Mouse (Mus musculus): ENCODE results near the gene Wdr72. TPM values are rescaled to one million over a fixed set of nuclear protein-coding genes. Genes with fewer than 3 reads are reported as not detected.

The Wdr72 gene
- polyA plus RNA-seq (2012; rRNA removed) = 0.06 and 0.16 TPM in 2 replicates

- no peak for DNase-seq
- 16% methylated on average over 16 of the region's 17 CpGs for WGBS
- Histone ChIP-seq H3K27me3 (ENCODE audit: control insufficient read depth, insufficient read depth, low read length) (no peaks in the 10 kb centered on the region), H3K27ac (ENCODE audit: control insufficient read depth, insufficient read depth, low read length) (no peak within 1 kb of the TSS), H3K4me3 (ENCODE audit: control insufficient read depth, insufficient read depth, low read length) (no peak within 1 kb of the TSS), H3K36me3 (ENCODE audit: control insufficient read depth, insufficient read depth, low read length) (no peaks in the 10 kb centered on the region), H3K4me1 (replicated peaks; ENCODE audit: control insufficient read depth, insufficient read depth, low read length) (no peaks in the 10 kb centered on the region)
- TF ChIP-seq POLR2A (IDR thresholded peaks at IDR 0.05; ENCODE audit: control insufficient read depth, extremely low read depth, insufficient read depth, low read length, poor library complexity) (no peak), CTCF (IDR thresholded peaks at IDR 0.05; ENCODE audit: borderline replicate concordance, control insufficient read depth, extremely low read depth, insufficient read depth, low read length, poor library complexity) (no peak)
Observed at GRCm38 (mm10) chr9:74109761-74110460, at the start of gene Wdr72. Gene Wdr72 (plus strand): TSS chr9:74110356.

- Histone ChIP-seq H3K36me3 (ENCODE audit: control insufficient read depth, insufficient read depth, low read length) (no peaks in the 10 kb centered on the region), H3K4me3 (ENCODE audit: control insufficient read depth, insufficient read depth, low read length) (no peak overlapping the region), H3K4me1 (replicated peaks; ENCODE audit: control insufficient read depth, insufficient read depth, low read length) (no peaks in the 10 kb centered on the region), H3K27me3 (ENCODE audit: control insufficient read depth, insufficient read depth, low read length) (no peaks in the 10 kb centered on the region), H3K27ac (ENCODE audit: control insufficient read depth, insufficient read depth, low read length) (no peak overlapping the region)
- no peak for TF ChIP-seq CTCF (IDR thresholded peaks at IDR 0.05; ENCODE audit: borderline replicate concordance, control insufficient read depth, extremely low read depth, insufficient read depth, low read length, poor library complexity)
- TF ChIP-seq POLR2A (IDR thresholded peaks at IDR 0.05; ENCODE audit: control insufficient read depth, extremely low read depth, insufficient read depth, low read length, poor library complexity) = no peak
- WGBS = 92% methylated on average over 3 of the region's 3 CpGs
- DNase-seq = no peak
Observed at GRCm38 (mm10) chr9:74066278-74066677, 43.9 kb upstream of the Wdr72 start.

GRCm38 (mm10) chr9:74066766-74067165, 43.4 kb upstream of the Wdr72 start:
- Histone ChIP-seq H3K27me3 (ENCODE audit: control insufficient read depth, insufficient read depth, low read length) (no peaks in the 10 kb centered on the region), H3K4me1 (replicated peaks; ENCODE audit: control insufficient read depth, insufficient read depth, low read length) (no peaks in the 10 kb centered on the region), H3K27ac (ENCODE audit: control insufficient read depth, insufficient read depth, low read length) (no peak overlapping the region), H3K4me3 (ENCODE audit: control insufficient read depth, insufficient read depth, low read length) (no peak overlapping the region), H3K36me3 (ENCODE audit: control insufficient read depth, insufficient read depth, low read length) (no peaks in the 10 kb centered on the region)
- no peak for TF ChIP-seq POLR2A (IDR thresholded peaks at IDR 0.05; ENCODE audit: control insufficient read depth, extremely low read depth, insufficient read depth, low read length, poor library complexity)
- no peak for TF ChIP-seq CTCF (IDR thresholded peaks at IDR 0.05; ENCODE audit: borderline replicate concordance, control insufficient read depth, extremely low read depth, insufficient read depth, low read length, poor library complexity)
- DNase-seq = no peak
- WGBS = 81% methylated on average over 10 of the region's 10 CpGs

- DNase-seq = no peak
- H3K27me3 ChIP-seq (ENCODE audit: control insufficient read depth, insufficient read depth, low read length) = no peaks in the 10 kb centered on the region
- H3K4me1 ChIP-seq (replicated peaks; ENCODE audit: control insufficient read depth, insufficient read depth, low read length) = no peaks in the 10 kb centered on the region
- 87% methylated on average over 2 of the region's 2 CpGs for WGBS
- no peak for TF ChIP-seq CTCF (IDR thresholded peaks at IDR 0.05; ENCODE audit: borderline replicate concordance, control insufficient read depth, extremely low read depth, insufficient read depth, low read length, poor library complexity)
- no peak for TF ChIP-seq POLR2A (IDR thresholded peaks at IDR 0.05; ENCODE audit: control insufficient read depth, extremely low read depth, insufficient read depth, low read length, poor library complexity)
- H3K4me3 ChIP-seq (ENCODE audit: control insufficient read depth, insufficient read depth, low read length) = no peak overlapping the region
- H3K36me3 ChIP-seq (ENCODE audit: control insufficient read depth, insufficient read depth, low read length) = no peaks in the 10 kb centered on the region
- H3K27ac ChIP-seq (ENCODE audit: control insufficient read depth, insufficient read depth, low read length) = no peak overlapping the region
Observed at GRCm38 (mm10) chr9:74075958-74076357, 34.2 kb upstream of the Wdr72 start.

GRCm38 (mm10) chr9:74078458-74078857, 31.7 kb upstream of the Wdr72 start:
- no peaks in the 10 kb centered on the region for H3K27me3 ChIP-seq (ENCODE audit: control insufficient read depth, insufficient read depth, low read length)
- no peak overlapping the region for H3K4me3 ChIP-seq (ENCODE audit: control insufficient read depth, insufficient read depth, low read length)
- DNase-seq = no peak
- H3K36me3 ChIP-seq (ENCODE audit: control insufficient read depth, insufficient read depth, low read length) = no peaks in the 10 kb centered on the region
- no peaks in the 10 kb centered on the region for H3K4me1 ChIP-seq (replicated peaks; ENCODE audit: control insufficient read depth, insufficient read depth, low read length)
- TF ChIP-seq POLR2A (IDR thresholded peaks at IDR 0.05; ENCODE audit: control insufficient read depth, extremely low read depth, insufficient read depth, low read length, poor library complexity) (no peak), CTCF (IDR thresholded peaks at IDR 0.05; ENCODE audit: borderline replicate concordance, control insufficient read depth, extremely low read depth, insufficient read depth, low read length, poor library complexity) (no peak)
- no peak overlapping the region for H3K27ac ChIP-seq (ENCODE audit: control insufficient read depth, insufficient read depth, low read length)

- TF ChIP-seq CTCF (IDR thresholded peaks at IDR 0.05; ENCODE audit: borderline replicate concordance, control insufficient read depth, extremely low read depth, insufficient read depth, low read length, poor library complexity) (no peak), POLR2A (IDR thresholded peaks at IDR 0.05; ENCODE audit: control insufficient read depth, extremely low read depth, insufficient read depth, low read length, poor library complexity) (no peak)
- Histone ChIP-seq H3K4me1 (replicated peaks; ENCODE audit: control insufficient read depth, insufficient read depth, low read length) (no peaks in the 10 kb centered on the region), H3K36me3 (ENCODE audit: control insufficient read depth, insufficient read depth, low read length) (no peaks in the 10 kb centered on the region), H3K4me3 (ENCODE audit: control insufficient read depth, insufficient read depth, low read length) (no peak overlapping the region), H3K27me3 (ENCODE audit: control insufficient read depth, insufficient read depth, low read length) (no peaks in the 10 kb centered on the region), H3K27ac (ENCODE audit: control insufficient read depth, insufficient read depth, low read length) (no peak overlapping the region)
- DNase-seq = no peak
- 25% methylated on average over 5 of the region's 5 CpGs for WGBS
Observed at GRCm38 (mm10) chr9:74080241-74080640, 29.9 kb upstream of the Wdr72 start.

- H3K4me3 ChIP-seq (ENCODE audit: control insufficient read depth, insufficient read depth, low read length) = no peak overlapping the region
- DNase-seq = no peak
- H3K27ac ChIP-seq (ENCODE audit: control insufficient read depth, insufficient read depth, low read length) = no peak overlapping the region
- no peaks in the 10 kb centered on the region for H3K36me3 ChIP-seq (ENCODE audit: control insufficient read depth, insufficient read depth, low read length)
- H3K4me1 ChIP-seq (replicated peaks; ENCODE audit: control insufficient read depth, insufficient read depth, low read length) = no peaks in the 10 kb centered on the region
- TF ChIP-seq POLR2A (IDR thresholded peaks at IDR 0.05; ENCODE audit: control insufficient read depth, extremely low read depth, insufficient read depth, low read length, poor library complexity) (no peak), CTCF (IDR thresholded peaks at IDR 0.05; ENCODE audit: borderline replicate concordance, control insufficient read depth, extremely low read depth, insufficient read depth, low read length, poor library complexity) (no peak)
- H3K27me3 ChIP-seq (ENCODE audit: control insufficient read depth, insufficient read depth, low read length) = no peaks in the 10 kb centered on the region
Observed at GRCm38 (mm10) chr9:74101591-74101990, 8.6 kb upstream of the Wdr72 start.
